Mouse (Mus musculus) embryo, embryonic 11 days (tissue): ENCODE data around the gene Cd274.

Experiments used
- DNase-seq: peaks from one replicate; pipeline ENCODE4 v3.0.0-alpha.2; 2015

Cd274 gene

DNA sequence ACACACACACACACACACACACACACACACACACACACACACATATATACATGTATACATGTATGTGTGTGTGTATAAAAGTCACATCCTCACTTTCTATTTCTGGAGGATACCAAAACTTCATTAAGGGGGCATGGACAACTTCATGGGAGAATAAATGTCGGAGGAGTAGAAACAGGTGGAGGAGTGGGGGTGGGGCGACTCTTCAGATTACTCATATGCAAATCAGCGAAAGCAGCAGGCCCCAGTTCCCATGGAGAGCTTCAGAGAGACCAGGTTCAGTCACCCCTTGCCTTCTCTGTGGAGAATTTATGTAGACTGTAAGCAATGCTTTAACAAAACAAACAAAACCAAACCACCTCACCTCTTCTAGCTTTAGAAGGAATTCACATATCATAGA lies 2.1 kb upstream of the Cd274 start:
- no peak for DNase-seq

DNA sequence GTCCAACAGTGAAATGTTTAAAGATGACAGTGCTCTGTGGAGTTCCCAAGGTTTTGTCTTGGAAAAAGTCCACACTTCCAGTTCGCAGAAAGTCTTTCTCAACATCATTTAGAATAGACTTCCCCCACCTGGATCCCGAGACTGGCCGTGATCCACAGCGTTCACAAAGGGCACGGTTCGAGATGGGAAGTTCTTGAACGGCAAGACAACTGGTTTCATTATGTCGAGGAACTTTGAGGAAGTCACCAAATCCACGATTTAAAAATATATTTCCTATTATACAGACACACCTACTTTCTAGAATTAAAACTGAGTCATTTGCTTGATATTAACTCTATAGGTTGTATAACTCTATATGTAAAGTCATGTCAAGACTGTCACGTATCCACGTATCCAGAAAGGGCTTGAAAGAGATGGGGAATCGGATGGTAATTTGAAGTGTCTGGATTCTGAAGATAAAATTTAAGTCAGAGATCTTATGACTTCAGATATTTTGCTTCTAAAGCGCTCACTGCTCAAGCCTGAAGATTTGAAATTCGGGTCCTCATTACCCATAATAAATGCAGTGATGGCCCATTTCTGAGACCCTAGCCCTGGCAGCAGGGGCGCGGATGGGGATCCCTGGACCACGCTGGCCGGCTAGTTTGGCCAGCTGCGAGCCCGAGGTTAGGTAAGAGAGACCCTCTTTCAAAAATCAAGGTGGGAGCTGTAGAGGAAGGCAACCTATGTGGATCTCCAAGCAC lies 858 bp upstream of the Cd274 start:
- DNase-seq = no peak

DNA sequence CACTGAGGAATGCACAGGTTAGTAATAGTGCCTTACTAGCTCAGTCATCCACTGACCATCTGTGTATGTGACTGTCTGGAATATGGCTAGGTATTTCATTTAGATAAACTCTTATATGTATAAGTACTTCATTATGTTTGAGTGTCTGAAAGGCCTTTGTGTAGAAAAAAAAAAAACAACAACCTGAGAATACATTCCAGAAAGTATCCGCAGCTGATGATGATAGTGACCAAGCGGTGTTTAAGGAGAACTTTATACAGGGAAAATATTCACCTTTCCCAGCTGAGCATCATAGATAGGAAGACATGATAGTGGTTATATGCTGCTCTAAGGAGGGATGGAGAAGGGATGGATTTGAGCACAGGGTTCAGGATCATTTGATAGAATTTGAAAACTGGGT lies 786 bp downstream of the Cd274 start:
- no peak for DNase-seq

DNA sequence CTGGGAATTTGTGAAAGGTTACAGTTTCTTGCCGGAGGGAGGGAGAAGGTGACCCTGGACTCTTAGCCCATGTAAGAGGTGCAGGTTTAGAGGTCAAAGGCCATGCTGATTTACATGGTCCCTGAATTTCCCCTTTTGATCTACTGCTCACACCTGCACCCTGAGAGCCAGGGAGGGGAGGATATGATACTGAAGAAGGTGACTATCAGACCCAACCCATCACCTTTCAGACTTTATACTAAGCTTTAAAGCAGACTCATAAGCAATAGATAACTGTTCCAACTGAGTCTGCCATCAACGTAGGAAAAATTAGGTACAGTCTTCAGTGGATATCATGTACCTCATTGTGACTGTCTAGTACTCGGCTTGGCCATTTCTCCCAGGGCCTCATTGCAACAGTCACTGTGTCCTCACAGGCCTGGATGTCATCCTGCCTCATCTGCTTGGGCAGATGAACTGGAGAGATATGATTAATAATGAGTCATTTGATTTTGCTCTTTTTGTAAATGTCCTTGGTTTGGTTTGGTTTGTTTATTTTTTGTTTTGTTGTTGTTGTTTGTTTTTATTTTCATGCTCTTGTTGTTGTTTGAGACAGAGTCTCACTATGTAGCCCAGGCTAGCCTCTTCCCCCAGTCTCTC lies 1.5 kb downstream of the Cd274 start:
- DNase-seq = no peak

DNA sequence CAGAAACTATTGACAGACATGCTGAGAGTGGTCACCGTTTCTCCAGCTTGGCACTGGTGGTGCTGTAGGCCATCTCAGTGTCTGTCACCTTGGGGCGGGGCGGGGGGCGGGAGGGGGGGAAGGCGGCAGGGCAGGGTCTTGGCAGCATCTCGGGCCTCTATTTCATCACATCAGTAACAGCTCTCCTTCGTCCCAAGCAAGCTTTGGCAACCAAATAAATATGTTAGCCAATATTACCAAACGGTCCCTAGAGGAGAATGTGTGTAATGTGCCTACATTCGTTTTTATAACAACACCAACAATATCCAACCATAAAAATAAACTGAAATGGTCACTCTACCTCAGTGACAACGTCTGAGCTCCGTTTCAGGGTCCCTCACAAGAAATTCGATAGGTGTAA lies 2.9 kb downstream of the Cd274 start:
- no peak for DNase-seq

DNA sequence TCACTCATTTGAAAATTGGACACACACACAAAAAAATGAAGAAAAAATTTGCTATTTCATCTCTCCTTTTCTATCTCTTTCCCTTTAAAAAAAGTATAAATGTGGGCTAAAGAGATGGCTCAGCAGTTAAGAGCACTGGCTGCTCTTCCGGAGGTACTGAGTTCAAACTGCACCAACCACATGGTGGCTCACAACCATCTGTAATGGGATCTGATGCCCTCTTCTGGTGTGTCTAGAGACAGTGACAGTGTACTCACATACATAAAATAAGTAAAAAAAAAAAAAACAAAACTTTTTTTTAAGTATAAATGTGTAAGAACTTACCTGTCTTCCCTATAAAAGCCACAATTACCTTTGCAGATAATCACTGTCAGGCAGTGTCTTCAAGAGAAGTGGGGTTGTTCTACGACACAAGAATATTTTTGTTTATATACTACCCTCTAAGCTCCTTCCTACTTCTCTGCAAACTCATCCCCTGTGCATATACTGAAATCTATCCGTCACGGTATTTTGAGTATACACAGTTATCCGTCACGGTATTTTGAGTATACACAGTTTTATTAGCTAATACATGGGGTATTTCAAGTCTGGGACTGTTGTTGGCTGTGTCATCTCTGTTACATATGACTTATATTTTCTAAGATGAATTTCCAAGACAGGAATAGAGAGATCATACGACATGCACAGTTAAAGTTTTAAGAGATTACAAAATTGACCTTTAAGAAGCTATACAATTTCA lies 3.5 kb downstream of the Cd274 start:
- DNase-seq = no peak

DNA sequence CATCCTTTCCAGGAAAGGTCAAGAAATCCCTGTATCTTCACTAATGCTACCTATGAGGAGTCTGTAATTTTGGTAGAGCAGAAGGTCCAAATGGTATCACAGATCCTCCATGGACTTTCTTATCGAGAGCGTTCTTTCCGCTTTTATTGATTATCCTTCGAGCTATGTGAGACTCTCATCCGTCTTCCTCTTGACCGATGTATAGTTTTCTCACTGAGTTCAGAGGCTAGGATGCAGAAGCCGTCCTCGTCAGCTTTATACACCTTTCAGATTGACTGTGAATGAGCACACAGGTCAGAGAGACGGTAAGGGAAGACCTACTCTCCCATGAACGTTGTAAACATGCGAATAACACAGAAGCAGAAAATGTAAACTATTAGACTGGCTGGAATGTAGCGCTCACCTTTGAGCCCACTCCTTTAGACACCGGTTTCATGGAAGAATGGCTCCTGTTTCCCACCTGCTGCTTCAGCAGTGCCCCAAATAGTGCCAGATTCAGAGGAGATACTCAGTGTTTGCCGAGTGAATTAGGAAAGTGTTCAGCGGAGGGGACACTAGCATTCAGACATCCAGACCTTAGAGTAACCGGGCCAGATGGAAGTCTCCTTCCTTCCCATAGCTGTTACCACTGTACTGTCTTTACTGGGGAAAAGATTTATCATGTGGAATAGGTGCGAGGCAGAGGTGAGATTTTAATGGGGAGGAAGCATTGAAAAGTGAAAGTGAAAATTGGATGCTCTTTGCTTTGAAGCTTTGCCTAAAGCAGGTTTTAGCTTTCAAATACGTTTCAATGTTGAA lies 4.2 kb downstream of the Cd274 start:
- no peak for DNase-seq

DNA sequence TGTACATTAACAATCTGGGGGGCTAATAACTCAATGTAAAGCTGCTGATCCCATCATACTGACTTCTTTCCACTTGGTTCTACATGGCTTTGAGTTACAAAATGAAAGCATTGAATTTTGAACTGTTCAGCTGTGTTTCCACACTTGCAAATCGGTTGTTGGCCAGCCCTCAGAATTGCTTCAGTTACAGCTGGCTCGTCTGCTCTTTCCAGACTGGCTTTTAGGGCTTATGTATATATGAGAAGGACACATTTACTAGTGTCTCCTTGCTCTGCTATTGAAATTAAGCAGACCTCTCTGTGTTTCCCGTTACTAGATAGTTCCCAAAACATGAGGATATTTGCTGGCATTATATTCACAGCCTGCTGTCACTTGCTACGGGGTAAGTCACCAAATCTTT lies 4.9 kb downstream of the Cd274 start:
- DNase-seq = no peak

DNA sequence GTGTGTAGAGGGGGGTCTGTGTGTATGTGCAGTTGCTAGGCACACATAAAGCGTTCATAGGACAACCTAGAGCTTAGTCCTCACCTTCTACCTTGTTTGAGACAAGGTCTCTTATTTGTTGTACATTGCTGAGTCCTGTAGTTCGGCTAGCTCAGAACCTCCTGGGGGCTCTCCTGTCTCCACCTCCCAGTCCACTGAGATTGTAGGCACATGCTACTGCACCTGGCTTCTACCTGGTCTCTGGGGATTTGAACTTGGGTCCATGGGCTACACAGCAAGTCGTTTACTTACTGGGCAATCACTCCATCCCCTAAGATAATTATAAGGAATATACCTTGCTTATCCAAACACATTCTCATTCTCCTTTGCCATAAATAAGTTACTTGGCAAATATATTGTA lies 5.4 kb downstream of the Cd274 start:
- DNase-seq = no peak

DNA sequence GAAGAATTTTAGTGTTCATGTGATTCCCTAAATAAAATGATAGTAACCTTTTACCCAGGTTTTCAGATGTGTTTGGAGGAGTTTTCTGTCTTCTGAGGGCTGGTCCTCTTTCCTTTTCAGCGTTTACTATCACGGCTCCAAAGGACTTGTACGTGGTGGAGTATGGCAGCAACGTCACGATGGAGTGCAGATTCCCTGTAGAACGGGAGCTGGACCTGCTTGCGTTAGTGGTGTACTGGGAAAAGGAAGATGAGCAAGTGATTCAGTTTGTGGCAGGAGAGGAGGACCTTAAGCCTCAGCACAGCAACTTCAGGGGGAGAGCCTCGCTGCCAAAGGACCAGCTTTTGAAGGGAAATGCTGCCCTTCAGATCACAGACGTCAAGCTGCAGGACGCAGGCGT lies 6.2 kb downstream of the Cd274 start:
- no peak for DNase-seq

DNA sequence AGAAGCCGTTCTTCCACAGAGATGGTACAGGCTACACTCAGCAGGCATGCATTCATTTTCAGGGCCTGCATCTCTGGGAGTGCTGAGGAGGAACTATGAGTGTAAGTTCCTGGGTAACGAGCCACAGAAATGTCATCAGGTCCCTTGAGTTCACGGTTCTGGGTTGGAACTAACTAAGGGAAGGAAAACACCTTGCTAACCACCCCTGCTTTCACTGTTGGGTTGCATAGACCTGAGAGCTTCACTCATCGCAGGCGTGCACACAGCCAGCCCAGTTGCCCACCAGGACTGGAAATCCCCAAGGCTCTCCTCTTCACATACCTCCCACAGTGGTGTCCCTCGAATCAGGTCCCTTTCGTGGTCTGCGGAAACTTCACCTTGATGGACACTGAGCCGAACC lies 7.7 kb downstream of the Cd274 start:
- DNase-seq = no peak

DNA sequence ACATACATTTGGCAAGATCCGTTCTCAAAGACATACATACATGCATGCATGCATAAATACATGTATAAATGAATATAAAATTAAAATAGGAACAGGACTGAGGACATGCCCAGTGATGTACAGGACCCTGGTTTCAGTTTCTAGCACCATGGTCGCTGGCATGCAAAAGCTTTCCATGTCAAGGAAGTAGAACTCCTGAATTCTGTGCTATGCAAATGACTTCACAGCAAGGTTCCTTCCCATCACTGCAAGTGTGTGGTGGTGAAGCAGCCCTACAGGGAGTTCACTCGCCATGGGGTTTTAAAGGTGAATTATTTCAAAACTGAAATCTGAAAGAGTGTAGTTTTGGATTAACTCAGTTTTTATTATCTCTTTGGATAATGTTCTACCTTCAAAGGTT lies 9.1 kb downstream of the Cd274 start:
- DNase-seq = no peak

DNA sequence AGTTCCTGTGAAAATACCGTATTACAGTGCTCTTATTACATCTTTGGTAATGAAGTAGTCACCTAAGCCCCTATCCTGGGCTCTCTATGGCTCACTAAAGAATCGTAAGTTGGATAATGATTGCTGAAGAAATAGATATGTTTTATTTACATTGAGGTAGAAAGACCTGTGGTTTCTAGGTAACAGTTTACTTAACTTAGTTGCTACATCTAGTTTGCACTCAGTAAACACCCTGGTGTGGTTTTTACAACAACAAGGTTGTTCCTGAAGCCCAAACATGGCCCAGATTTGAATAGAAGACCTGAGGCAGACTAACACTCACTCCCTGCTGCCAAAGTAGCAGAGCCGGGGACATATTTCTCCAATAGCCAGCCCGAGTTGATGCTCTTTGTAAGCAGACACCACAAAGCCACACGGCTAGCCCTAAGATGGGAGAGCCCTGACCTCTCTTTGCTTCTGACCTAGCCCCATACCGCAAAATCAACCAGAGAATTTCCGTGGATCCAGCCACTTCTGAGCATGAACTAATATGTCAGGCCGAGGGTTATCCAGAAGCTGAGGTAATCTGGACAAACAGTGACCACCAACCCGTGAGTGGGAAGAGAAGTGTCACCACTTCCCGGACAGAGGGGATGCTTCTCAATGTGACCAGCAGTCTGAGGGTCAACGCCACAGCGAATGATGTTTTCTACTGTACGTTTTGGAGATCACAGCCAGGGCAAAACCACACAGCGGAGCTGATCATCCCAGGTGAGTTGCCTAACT lies 12.8 kb downstream of the Cd274 start:
- no peak for DNase-seq

DNA sequence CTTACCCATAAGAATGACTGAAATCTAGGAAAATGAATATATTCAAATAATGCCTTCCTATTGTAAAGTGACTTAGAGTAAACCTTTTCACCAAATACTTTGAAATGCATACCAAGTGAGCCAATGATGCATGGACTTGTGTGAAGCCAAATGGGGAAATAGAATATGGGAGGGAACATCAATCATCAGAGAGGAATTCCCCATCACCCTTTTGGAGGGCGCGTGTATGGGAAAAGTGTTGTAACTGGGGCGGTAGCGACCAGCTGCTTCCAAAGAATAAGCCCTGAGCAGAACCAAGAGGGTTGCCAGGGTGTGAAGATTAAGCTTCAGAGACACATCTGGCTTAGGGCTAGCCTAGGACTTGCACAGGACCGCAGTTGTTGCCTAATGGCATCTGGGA lies 16.1 kb downstream of the Cd274 start:
- no peak for DNase-seq

DNA sequence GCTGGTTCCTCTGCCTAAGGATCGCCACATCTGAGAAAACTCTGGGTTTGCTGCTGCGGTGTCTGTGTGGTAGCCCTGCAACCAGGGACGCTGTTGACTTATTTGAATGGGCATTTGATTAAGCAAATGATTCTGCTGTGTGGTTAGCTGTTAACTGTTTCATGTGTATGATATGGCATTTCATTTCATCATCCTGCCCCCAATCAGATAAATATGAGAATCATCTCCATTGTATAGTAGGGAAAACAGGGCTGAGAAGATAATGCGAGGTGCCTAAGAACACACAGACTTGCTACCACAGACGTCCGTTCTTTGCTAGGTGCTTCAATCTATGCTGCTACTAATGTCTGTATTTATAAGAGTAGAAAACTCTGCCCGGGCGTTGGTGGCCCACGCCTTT lies 17.2 kb downstream of the Cd274 start:
- DNase-seq = no peak

DNA sequence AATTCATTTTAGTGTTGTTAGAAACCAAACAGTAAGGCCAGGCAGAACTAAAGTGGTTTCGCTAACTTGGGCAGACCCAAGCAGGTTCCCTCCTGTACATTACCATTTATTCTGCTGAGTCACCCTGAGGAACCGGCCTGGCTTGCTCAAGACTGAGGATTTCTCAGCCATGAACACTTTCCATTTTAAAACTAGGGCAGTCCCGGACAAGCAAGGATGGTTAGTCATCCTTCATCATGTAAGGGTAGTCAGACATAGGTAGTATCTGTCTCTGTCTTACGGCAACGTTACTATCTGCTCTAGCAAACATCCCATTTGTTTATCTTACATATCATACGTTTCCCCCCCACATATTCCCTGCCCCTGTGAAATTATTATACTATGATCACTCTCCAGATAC lies 17.7 kb downstream of the Cd274 start:
- no peak for DNase-seq

DNA sequence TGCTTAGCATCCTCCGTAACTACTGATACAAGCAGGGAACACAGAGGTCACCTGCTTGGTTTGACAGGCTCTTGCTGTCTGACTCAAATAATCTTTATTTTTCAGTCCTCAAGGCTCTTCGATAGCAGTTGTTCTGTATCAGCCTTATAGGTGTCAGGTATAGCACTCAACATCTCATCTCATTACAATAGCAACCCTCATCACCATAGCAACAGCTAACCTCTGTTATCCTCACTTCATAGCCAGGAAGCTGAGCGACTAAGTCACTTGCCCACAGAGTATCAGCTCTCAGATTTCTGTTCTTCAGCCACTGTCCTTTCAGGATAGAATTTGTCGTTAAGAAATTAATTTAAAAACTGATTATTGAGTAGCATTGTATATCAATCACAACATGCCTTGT lies 18.6 kb downstream of the Cd274 start:
- DNase-seq = no peak

DNA sequence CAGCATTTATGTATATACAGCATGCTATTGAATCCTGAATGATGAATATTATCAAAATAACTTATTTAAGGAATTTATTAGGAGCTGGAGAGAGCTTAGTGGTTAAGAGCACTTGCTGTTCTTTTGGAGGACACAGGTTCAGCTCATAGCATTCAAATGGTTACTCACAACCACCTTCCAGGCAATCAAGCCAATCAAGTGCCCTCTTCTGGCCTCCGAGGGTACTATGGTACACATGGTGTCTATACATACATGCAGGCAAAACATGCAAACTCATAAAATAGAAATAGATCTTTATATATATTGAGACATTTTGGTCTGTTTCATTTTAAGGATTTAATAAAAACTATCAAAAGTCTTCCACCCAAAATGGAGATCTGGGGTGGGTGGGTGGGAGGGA lies 21.6 kb downstream of the Cd274 start:
- no peak for DNase-seq

DNA sequence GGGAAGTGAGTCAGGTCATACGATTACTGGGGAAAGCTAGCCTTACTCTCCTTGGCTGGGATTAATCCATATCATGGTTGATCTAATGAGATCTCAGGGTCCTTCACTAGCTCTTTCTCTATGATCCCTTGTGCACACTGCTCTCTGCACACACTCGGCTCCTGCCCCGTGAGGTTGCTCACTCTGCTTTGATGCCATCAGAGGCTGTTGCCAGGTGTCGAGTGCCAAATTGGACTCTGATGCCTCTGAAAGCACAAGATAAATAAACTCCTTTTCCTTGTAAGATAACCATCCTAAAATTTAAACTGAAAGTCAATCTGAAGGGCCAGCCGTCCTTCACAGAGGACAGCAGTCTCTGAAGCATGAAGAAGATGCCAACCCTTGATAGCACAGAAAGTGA lies 23.2 kb downstream of the Cd274 start:
- no peak for DNase-seq

DNA sequence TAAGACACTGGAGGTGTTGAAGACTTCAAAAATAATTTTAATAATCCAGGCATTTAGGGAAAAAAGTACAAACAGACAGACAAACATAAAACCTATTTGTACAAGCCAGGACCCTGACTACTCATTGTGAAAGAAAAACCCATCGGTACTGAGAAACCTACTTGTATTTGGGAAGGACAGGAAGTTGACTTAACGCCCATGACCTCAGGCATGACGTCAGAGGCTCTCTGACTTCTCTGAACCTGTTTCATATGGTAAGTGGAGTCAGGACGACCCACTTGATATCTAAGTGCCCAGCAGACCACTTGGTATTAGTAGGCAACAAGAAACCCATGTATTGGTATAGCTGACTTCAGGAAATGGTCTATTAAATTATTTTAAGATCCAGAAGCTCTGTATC lies 24.0 kb downstream of the Cd274 start:
- DNase-seq = no peak

DNA sequence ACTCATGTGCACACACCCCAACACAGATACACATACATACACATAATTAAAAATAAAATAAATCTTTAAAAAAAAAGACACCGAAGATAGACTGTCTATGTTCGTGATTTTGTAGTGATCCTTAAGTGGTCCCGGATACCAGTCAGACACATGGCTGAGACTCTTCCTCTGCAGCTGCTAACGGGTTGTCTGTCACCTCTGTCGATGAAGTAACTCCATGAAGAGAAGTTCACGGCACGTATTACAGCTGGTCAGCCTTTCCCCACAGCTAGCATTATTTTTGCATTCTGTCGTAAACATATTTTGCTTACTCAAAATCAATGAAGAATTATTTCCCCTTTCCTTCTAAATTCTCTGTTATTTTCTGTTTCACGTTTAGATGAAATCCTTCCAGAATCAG lies 26.1 kb downstream of the Cd274 start:
- DNase-seq = no peak

DNA sequence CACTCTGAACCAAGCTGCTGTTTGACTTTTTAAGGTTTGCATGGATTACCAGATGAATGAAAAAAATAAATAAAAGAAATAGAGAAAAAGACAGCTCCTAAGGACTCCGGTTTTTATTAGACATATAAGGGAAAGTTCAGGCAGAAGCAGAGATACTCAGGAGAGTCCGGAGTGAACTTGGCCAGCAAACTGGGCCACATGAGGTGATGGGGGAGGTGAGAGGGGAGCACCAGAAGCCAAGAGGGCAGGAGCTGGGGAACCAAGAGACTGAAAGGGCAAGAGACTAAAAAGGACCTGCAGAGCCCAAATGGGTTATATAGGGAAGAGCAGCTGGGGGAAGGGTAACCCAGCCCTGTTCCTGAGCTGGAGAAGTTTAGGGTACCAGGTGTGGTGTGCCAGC lies 27.5 kb downstream of the Cd274 start:
- no peak for DNase-seq

DNA sequence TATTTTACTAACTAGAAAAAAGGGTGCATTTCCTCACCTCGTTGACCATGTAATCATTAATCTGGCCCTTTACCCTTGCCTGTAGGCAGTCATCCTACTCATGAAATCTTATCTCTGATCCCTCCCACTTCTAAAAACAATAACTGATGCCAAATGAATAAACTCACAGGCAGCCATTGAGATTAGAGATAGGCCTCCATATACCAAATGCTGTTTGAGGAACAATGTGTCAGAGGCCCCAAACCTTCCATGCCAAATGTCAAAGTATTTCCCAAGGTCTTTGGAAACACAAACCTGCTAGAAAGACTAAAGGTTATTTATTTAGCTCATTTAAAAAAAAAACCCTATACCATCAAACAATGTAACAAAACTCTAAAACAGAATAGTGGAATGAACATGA lies 29.1 kb downstream of the Cd274 start:
- no peak for DNase-seq
